Mouse (Mus musculus) gastrocnemius, adult 18-20 months (tissue): ENCODE data around the gene Sirt2. TPM values are rescaled to one million over a fixed set of nuclear protein-coding genes. Genes with fewer than 3 reads are reported as not detected.

Experiments used
- DNase-seq: peaks from one replicate; pipeline ENCODE4 v3.0.0; 2021; ENCODE audit warnings: low spot score
- total RNA-seq, 2 experiments: library from RNA; stranded (reverse); gene quantifications; 2 replicates each; pipeline ENCODE4 v1.2.3; 2021

Sirt2 gene
- total RNA-seq, 2 experiments from 2014 or later: 95.9 to 98.2 TPM

DNA sequence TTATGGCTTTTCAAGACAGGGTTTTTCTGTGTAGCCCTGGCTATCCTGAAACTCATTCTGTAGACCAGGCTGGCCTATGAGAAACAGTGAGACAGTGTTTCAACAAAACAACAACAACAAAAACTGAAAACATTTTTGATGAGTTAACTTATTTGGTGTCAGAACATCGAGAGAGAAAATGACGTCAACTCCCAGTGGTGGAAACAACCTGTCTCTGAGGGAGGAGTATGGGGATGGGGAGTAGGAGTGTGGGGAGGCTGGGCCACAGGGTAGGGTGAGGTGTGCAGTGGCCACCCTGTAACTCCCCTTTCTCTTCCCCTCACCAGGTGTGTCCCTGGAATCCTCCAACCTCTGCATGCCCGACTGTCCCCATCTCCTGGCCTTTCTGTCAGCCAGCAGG, 28.0 kb downstream of the Sirt2 start:
- no peak for DNase-seq

DNA sequence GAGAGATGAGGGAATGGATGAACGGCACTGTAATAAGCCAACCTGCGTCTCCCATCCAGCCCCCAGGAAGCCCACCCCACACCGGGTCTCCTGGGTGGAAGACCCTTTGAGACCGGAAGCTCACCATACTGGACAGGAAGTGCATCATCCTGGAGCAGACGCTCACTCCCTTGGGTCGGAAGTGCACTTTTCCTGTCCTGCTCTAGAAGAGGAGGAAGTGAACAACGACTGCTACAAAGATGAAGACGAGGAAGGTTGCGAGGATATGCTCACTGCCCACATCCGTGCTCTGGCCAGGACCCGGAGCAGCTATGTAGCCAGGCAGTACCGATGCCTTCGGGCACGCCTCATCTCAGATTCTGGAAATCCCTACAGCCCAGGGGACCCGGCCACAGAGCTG, 29.3 kb downstream of the Sirt2 start:
- no peak for DNase-seq

DNA sequence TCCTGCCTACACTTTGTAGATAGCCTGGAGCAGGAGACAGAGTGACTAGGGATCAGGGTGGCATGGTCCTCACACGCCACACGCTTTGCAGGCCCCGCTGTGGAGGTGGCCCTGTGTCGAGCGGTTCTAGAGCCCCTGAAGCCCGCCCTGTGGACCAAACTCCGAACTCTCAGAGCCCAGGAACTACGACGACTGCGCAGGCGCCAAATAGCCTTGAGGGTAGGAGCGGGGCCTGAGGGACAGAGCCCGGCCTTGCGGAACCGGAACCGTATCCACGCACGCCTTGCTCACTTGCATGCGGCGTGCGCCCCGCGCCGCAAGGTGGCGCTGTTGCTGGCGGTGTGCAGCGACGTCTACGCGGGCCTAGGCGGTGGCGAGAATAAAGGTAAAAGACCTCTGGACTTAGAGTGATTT, 30.0 kb downstream of the Sirt2 start:
- peak; percentile 79 for DNase-seq

DNA sequence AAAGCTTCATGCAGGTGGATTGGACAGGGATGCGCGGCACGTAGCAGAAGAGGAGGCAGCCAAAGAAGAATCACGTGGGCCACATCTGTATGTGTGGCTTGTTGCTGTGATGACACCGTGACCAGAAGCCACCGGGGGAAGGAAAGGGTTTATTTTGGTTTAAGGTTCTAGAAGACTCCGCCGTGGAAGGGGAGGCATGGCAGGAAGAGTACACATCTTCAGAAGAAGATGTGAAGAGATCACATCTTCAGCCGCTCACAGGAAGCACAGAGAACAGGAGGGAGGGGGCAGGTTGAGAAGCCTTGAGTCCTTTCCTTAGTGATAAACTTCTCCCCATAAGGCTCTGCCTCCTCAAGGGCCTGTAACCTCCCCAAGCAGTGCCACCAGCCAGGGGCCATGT, 33.5 kb downstream of the Sirt2 start:
- no peak for DNase-seq

DNA sequence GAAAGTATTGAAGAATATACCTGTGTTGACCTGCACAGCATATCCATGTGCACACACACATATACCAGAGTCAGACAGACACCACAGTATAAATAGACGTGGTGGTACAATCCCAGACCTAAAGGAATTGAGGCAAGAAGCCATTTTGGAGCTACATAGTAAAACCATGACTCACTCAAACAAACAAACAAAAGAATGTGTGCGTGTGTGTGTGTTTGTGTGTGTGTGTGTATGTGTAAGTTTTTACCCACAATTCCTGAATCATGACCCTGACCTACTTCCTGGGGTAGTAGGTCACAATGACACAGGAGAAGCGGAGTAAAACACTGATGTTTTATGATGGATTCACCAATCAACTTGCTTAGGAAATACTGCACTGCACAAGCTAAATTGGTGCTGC, 34.9 kb downstream of the Sirt2 start:
- DNase-seq: no peak

DNA sequence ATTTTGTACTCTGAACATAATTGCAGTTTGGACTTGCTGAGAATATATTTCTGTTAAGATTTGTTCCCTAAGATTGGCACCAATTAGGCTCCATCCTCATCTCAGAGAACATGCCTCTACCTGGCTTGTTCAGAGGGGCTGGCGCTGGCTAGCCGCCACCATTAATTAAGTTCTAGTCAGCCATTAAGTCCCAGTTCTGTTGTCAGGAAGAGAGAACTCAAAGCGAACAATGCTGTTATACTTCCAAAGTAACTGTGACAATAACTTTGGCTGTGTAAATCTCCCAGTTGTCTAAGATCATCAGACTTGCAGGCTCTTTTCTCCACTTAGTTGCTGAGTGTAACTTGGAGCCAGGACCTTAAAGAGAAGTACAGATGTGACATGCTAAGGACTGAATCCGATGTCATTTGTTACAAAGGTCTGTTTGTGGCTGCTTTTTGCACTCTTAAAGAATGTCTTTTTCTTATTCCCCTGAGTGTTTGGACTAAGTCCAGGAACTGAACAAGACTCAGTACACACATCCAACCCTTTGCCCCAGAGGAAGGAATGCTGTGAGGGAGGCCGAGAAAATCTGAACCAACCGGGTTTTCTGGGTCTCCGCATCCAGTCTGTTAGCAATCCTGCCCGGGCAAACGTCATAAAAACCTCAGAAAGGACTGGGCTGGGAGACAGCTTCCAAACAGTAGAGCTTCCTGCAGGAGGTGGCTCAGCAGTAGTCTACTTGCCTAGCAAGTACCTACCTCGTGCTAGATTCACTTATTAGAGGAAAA, 35.6 kb downstream of the Sirt2 start:
- DNase-seq: peak; percentile 45

DNA sequence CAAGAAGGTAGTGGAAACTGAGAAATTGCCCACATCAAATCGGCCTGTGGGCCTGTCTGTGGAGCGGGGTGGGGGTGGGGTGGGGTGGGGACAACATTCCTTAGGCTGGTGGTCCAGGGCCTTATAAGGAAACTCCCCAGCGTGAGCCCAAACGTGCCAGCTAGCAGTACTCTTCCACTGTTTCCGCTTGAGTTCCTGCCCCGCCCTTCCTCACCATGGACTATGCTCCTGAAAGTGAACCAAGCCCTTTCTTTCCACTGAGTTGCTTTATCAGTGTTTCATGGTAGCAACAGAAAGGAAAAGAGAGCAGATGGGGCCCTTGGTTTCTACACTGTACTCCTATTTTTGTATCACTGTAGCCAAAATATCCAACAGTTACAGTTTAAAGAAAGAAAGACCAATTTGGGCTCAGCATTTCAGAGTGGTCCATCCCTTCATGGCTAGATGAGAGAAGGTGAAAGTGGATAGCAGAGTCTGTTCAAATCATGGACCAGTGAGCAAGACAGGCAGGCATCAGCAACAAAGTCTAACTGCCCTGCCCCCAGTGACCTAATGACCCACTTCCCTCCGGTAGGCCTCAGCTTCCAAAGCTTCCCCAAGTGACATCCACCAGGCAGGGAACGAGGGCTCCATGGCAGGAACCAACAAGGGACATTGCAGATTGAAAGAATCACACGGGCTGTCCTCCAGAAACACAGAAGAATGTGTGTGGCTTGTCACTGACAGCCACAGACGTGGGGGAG, 36.5 kb downstream of the Sirt2 start:
- no peak for DNase-seq

DNA sequence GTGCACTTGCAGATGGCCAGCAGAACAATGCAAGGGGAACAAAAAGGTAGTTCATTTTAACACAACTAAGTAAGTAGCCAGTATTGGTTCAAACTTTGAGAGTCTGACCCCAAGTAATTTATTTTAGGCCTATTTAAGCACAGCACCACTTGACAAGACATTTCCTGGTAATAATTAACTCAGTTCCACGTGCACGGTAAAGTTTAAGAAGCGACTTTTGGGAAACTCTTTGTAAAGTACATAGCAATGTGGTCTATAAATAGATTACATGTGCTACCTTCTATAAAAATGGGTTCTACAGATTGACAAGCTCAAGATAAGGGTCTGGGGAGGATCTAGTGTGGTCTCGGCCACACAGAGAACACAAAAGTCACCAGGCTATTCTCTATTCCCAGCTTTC, 37.2 kb downstream of the Sirt2 start:
- DNase-seq: no peak

DNA sequence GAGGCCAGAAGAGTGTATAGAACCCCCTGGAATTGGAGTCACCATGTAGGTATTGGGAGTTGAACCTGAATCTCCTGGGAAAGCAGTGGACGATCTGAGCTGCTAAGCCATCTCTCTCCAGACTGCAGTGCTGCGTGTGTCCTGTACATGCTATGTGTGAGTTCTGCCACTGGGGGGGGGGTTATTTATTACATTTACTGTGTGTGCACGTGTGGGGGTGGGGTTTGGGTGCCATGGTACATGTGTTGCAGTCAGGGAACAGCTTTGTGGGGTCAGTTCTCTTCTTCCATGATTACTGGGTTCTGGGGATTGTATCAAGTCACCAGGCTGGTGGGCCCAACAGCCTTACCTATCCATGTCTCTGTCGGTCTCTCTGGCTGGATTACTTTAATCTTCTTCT, 40.3 kb downstream of the Sirt2 start:
- no peak for DNase-seq

DNA sequence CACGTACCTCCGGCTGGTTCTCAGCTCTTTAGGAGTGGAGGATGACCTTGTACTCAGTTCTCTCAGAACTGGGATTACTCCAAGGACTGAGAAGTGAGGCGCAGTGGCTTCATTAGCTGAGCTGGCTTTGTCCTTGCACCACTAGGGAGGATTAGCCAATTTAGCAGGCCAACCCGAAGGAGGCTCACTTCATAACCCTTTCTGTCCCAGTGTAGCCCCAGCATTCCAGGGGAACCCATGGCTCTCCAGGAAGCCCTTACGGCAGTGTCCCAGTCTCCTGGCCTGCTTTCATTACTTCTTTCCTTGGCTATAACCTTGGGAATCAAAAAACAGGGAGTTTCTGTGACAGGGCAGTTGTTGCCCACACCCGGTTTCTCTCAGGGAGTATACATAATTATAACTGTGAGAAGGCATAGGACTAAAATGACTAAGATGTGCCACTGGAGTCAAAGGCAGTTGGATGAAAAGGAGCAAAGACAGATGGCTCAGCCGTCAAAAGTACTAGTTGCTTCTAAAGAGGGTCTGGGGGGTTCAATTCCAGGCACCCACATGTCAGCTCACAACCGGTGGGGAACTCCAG, 41.2 kb downstream of the Sirt2 start:
- peak; percentile 61 for DNase-seq

DNA sequence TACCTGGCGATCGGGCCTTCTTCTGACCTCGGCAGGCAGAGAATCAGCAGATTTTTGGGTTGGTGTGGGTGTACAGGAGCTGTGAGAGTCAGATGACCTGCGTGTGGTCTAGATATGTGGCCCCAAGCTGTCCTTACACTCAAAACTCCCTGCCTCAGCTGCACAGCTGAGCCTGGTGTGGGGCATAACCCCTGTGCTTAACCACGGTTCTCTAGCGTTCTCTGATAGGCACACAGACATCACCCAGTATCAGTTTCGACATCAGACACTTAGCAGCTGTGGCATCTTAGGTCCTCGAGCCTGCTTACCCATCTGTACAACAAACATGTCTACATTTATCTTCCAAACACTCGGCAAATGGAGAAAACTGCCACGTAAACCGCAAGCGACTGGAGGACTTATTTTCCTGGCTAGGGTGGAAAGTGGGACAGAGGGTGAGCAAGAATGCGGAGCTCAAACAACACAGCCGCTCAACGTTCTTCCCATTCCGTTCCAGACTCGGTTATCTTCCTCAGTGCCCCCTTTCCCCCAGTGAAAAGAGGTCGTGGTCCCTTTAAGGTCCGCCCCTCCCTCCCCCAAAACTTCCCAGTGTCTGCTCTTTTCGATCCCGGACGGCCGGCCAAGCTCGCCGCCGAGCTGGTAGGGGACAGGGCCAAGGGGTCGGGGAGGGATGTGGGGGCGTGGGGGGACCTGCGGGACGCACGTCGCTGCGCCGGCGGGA, 41.8 kb downstream of the Sirt2 start, which contains the start of gene Hnrnpl:
TSS of gene Hnrnpl (plus strand) at position 321 of the 721 bp plus-strand sequence.
- peak; percentile 73 for DNase-seq

DNA sequence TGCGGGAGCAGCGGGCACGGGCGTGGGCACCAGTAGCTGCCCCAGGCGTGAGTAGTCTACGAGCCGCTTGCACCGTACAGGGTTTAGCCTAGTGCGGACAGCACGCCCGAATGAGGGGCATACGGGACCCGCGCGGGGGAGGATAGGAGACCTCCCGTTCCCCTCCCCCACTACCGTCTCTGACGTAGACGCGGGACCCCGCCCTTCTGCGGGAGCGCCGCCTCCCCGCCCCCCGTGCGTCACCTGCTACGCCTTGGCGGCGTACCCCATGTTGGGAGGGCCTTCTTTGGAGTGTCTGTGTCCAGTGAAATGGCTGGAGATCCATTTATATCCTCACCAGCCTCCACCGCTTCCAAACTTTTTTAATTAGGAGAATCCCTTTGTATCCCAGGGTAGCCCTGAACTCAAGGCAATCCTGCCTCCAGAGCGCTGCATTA, 42.4 kb downstream of the Sirt2 start:
- DNase-seq: peak; percentile 98

DNA sequence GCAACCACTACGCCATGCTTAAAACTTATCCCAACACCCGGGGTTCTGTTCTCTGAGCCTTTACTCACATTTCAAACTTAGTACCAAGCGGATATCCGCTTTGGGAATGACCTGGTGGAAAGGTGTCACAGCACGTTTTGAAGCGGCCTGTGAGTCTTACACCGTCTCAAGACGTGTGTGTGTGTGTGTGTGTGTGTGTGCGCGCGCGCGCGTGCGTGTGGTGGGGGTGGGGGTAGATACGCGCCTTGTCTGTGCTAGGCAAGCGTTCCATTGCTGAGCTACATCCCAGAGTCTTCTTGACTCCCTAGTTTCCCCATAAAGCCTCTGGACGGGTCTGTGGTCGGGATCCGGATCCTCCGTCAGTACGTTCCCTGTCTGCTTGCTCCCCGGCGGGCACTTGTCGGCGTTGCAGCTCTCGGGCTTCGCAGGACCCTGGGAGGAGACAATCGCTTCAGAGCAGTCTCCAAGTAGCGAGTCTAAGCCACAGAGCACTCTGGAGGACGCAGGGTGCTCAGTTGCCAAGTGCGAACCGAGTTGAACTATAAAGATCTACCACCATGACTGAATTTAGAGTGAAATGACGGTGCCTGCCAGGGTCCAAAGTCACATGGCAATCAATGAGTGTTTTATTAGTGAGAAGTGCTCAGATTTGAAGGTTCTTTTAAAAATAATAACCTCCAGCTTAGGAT, 43.0 kb downstream of the Sirt2 start:
- peak; percentile 57 for DNase-seq

DNA sequence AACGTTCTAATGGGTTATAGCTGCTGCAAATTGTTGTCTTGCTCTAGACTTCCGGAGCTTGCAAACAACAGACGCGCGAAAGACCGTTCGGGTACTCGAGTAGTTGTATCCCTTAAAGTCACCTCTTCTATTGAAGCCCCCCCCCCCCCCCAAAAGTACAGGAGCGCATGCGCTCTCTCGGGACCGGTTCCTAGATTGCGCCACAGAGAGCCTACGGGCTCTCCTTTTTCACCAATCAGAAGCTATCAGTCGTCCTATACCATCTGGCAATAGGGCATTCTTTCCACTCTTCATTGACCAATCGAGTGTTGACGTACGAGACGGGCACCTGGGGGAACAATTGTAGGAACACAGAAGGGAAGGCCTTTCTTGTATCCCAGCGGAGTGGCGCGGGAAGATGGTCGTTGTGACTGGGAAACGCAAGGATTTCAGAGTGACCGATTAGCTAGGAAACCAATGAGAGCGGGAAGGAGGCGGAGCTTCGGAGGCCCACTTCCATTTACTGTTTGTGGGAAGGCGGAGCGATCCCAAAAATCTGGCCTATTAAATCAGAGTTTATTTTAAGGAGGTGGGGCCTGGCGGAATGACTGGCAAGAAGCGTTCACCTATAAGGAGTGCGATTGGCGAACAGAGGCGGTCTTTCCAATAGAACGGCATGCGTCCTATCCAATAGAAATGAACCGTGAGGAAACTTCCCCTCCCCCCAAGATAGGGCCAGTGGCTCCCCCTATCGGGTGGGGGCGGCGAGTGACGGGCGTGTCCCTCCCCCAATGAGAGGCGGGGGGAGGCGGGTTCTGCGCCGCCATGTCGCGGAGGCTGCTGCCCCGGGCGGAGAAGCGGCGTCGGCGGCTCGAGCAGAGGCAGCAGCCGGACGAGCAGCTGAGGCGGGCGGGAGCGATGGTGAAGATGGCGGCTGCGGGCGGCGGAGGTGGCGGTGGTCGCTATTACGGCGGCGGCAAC, 43.9 kb downstream of the Sirt2 start:
- DNase-seq: peak; percentile 99

DNA sequence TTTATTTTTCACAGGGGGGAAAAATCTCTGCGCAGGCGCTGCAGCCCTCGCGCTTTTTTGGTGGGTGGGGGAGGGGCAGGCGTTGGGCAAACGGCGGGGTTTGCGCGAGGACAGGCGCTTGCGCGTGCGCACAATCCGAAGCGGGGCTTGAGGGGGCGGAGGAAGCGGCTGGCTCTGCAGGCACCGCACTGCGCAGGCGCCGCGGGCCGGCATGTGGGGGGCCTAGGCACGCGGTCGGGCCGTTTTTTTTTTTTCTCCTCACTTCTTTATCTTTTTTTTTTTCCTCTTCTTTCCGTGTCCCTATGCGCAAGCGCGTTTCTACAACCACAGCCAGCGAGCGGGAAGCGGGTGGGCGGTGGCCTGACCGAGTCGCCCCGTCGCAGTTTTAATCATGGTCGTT, 44.7 kb downstream of the Sirt2 start:
- DNase-seq: peak; percentile 91

DNA sequence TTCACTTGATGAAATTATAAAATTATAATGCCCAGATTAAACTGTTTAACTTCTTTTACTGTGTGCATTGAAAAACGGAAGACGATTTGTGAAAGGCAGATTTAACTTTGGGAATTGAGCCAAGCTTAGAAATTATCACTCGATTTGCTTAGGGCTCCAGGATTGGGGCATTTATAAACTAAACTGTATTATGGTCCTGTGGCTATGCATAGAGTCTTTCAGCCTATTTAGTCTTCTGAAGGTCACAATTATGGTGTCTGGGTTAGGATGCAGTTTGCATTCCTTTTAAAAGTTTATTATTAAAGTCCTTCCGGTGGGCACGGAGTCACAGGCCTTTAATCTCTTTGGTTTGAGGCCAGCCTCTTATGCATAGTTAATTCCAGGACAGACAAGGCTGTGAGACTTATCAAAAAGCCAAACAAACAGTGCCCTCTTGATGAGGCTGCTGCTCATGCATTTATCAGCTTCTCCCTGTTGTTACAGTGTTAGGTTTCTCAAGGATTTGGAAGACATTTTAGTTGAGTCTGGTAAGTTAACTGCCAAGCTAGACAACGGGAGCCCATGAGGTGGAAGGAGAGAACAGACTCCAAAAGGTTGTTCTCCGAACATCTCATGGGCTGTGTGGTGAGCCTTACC, 45.2 kb downstream of the Sirt2 start:
- no peak for DNase-seq

DNA sequence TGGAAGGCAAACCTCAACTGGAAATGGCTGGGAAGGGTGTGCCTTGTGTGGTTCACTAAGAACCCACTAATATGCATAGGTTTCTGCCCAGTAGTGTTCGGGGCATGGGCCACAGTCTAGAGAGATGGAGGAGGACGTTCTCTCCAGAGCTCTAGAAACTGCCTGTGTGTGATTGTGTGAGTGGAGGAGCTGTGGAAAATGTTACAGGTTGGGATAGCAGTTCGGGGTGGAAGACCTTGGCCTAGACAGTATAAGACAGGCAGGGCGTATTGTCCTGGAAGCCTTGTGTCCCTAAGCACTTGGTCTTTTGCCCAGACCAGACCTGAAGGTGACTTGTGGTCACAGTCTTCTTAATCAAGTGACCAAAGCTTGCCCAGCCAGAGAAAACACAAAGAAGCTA, 45.9 kb downstream of the Sirt2 start:
- DNase-seq: no peak

DNA sequence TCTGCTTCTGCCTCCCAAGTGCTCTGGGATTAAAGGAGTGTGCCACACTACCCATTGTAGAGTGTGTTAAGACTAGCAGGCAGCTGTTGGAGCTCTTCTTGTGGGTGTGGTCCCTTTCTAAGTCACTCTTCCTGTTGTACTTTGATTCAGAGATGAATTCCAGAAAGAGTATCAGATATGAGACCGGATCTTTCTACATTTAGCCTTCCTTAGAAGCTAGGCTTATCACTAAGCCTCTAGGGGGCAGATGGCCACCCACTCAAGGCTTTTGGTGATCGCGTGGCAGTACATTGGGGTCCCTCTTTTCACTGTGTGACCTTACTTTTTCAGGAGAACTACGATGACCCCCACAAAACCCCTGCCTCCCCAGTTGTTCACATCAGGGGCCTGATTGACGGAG, 46.4 kb downstream of the Sirt2 start:
- DNase-seq: no peak

DNA sequence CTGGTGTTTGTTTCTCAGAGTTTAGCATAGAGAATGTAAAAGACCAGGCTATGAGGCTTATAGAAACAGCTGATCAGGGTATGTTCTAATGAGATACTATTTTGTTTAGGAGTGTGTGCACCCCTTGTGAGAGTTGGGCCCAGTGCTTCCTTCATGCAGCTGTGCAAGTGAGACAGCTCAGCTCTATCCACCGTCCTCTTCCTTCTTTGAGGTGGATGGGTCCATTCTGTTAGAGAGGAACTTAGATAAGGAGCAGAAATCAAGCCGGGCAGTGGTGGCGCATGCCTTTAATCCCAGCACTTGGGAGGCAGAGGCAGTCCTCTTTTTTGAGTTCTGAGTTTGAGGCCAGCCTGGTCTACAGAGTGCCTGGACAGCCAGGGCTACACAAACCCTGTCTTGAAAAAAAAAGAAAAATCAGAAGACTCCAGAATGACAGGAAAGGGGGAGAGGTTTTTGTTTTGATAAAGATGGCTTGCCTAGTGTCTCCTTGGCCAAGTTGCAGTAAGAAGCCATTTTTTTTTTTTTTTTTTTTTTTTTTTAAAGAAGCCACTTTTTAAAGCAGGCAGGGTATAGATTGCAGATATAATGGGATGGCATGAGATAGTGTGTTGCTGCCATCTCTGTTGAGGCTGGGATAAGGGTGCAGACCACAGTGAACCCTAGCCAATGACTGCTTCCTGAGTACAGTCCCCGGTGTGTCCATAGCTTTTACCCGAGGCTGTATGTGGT, 47.9 kb downstream of the Sirt2 start:
- no peak for DNase-seq
